Mouse (Mus musculus) liver, embryonic 12.5 days (tissue): ENCODE results near the gene Hmgn3. TPM values are rescaled to one million over a fixed set of nuclear protein-coding genes. Genes with fewer than 3 reads are reported as not detected.

Experiments used
- ATAC-seq: fragments of 200-750 bp; cut with Nextera tagmentation; 2 replicates; pipeline ENCODE4 v1.8.0; 2017; ENCODE audit warnings: moderate number of reproducible peaks, mild to moderate bottlenecking, moderate library complexity
- H3K27ac ChIP-seq: fragments of 300-500 bp; sonication (generic); 2 replicates; pipeline ENCODE4 v1.5.1; 2016; ENCODE audit warnings: mild to moderate bottlenecking
- H3K27me3 ChIP-seq: fragments of 300-500 bp; sonication (generic); replicated peaks from 2 replicates; pipeline ENCODE4 v1.6.1; 2016; ENCODE audit warnings: mild to moderate bottlenecking, moderate library complexity
- H3K36me3 ChIP-seq: fragments of 300-500 bp; sonication (generic); 2 replicates; pipeline ENCODE4 v1.6.1; 2016; ENCODE audit warnings: mild to moderate bottlenecking, moderate library complexity
- H3K4me1 ChIP-seq: fragments of 300-500 bp; sonication (generic); 2 replicates; pipeline ENCODE4 v1.6.1; 2016
- H3K4me2 ChIP-seq: fragments of 300-500 bp; sonication (generic); 2 replicates; pipeline ENCODE4 v1.6.1; 2016; ENCODE audit warnings: mild to moderate bottlenecking, moderate library complexity
- H3K4me3 ChIP-seq: fragments of 300-500 bp; sonication (generic); 2 replicates; pipeline ENCODE4 v1.5.1; 2016; ENCODE audit warnings: mild to moderate bottlenecking, moderate library complexity
- H3K9ac ChIP-seq: fragments of 300-500 bp; sonication (generic); 2 replicates; pipeline ENCODE4 v1.6.1; 2016; ENCODE audit warnings: mild to moderate bottlenecking, moderate library complexity
- H3K9me3 ChIP-seq: fragments of 300-500 bp; sonication (generic); replicated peaks from 2 replicates; pipeline ENCODE4 v1.6.1; 2016; ENCODE audit warnings: mild to moderate bottlenecking, moderate library complexity
- WGBS: fragments of 180-500 bp; shearing (Covaris S2); methylation state at CpG from one replicate; pipeline ENCODE4 v1.1.7; 2016; ENCODE audit not compliant: insufficient replicate concordance; 5-methylcytosine and 5-hydroxymethylcytosine counted together
- polyA plus RNA-seq: library from polyadenylated mRNA; unstranded; fragments of >200 nt; fragmentation: Nextera tagmentation; extraction: Ambion mirVana; gene quantifications from 2 replicates; pipeline ENCODE4 v1.2.1, GENCODE M21; 2016

The Hmgn3 gene
- polyA plus RNA-seq, 1 experiment from 2014 or later: 4.6 TPM

GRCm38 (mm10) chr9:83094649-83095336 lies 51.7 kb downstream of the Hmgn3 start:
- WGBS: 65% methylated on average over 3 of the region's 3 CpGs
- Histone ChIP-seq H3K27ac (no peak overlapping the region), H3K4me2 (no peak overlapping the region), H3K9ac (no peak overlapping the region), H3K36me3 (no peaks in the 10 kb centered on the region), H3K9me3 (no peaks in the 10 kb centered on the region), H3K4me3 (no peak overlapping the region), H3K27me3 (no peaks in the 10 kb centered on the region), H3K4me1 (no peaks in the 10 kb centered on the region)
- no peak for ATAC-seq

GRCm38 (mm10) chr9:83083790-83084469 lies 62.6 kb downstream of the Hmgn3 start:
- ATAC-seq: no peak
- no peak overlapping the region for H3K4me2 ChIP-seq
- H3K27me3 ChIP-seq: no peaks in the 10 kb centered on the region
- H3K4me1 ChIP-seq: no peaks in the 10 kb centered on the region
- H3K36me3 ChIP-seq: no peaks in the 10 kb centered on the region
- no peaks in the 10 kb centered on the region for H3K9me3 ChIP-seq
- WGBS: 60% methylated on average over 7 of the region's 7 CpGs
- H3K9ac ChIP-seq: no peak overlapping the region
- H3K4me3 ChIP-seq: no peak overlapping the region
- no peak overlapping the region for H3K27ac ChIP-seq

- Histone ChIP-seq H3K4me1 (no peaks in the 10 kb centered on the region), H3K9me3 (no peaks in the 10 kb centered on the region), H3K4me3 (no peak overlapping the region), H3K9ac (no peak overlapping the region), H3K36me3 (no peaks in the 10 kb centered on the region), H3K4me2 (no peak overlapping the region), H3K27ac (no peak overlapping the region), H3K27me3 (no peaks in the 10 kb centered on the region)
- ATAC-seq: no peak
- WGBS: 63% methylated on average over 5 of the region's 5 CpGs
Observed at GRCm38 (mm10) chr9:83083091-83083490, 63.4 kb downstream of the Hmgn3 start.

GRCm38 (mm10) chr9:83082296-83082695 lies 64.2 kb downstream of the Hmgn3 start:
- WGBS: 67% methylated on average over 6 of the region's 6 CpGs
- no peaks in the 10 kb centered on the region for H3K4me1 ChIP-seq
- no peak overlapping the region for H3K4me2 ChIP-seq
- H3K27ac ChIP-seq: no peak overlapping the region
- H3K9ac ChIP-seq: no peak overlapping the region
- H3K27me3 ChIP-seq: no peaks in the 10 kb centered on the region
- H3K9me3 ChIP-seq: no peaks in the 10 kb centered on the region
- no peak overlapping the region for H3K4me3 ChIP-seq
- no peak for ATAC-seq
- no peaks in the 10 kb centered on the region for H3K36me3 ChIP-seq

GRCm38 (mm10) chr9:83079724-83080123 lies 66.8 kb downstream of the Hmgn3 start:
- Histone ChIP-seq H3K4me1 (no peaks in the 10 kb centered on the region), H3K4me3 (no peak overlapping the region), H3K9me3 (no peaks in the 10 kb centered on the region), H3K36me3 (no peaks in the 10 kb centered on the region), H3K4me2 (no peak overlapping the region), H3K27me3 (no peaks in the 10 kb centered on the region), H3K9ac (no peak overlapping the region), H3K27ac (no peak overlapping the region)
- WGBS: 76% methylated on average over 3 of the region's 3 CpGs
- no peak for ATAC-seq

GRCm38 (mm10) chr9:83068246-83068645 lies 78.2 kb downstream of the Hmgn3 start:
- Histone ChIP-seq H3K36me3 (no peaks in the 10 kb centered on the region), H3K27ac (no peak overlapping the region), H3K4me3 (no peak overlapping the region), H3K9ac (no peak overlapping the region), H3K4me2 (no peak overlapping the region), H3K4me1 (no peaks in the 10 kb centered on the region), H3K27me3 (no peaks in the 10 kb centered on the region), H3K9me3 (no peaks in the 10 kb centered on the region)
- WGBS: 63% methylated on average over 5 of the region's 5 CpGs
- ATAC-seq: no peak

- H3K9me3 ChIP-seq: no peaks in the 10 kb centered on the region
- no peaks in the 10 kb centered on the region for H3K36me3 ChIP-seq
- no peak overlapping the region for H3K4me3 ChIP-seq
- no peak overlapping the region for H3K9ac ChIP-seq
- no peak for ATAC-seq
- no peaks in the 10 kb centered on the region for H3K4me1 ChIP-seq
- H3K27me3 ChIP-seq: no peaks in the 10 kb centered on the region
- 62% methylated on average over 11 of the region's 11 CpGs for WGBS
- H3K27ac ChIP-seq: no peak overlapping the region
- H3K4me2 ChIP-seq: no peak overlapping the region
Observed at GRCm38 (mm10) chr9:83061289-83061688, 85.2 kb downstream of the Hmgn3 start.

Other genes with a start within 250 kb of the Hmgn3 start
- 34.7 and 34.9 TPM in 2 replicates for gene Phip, start 171.2 kb downstream of the Hmgn3 start, polyA plus RNA-seq